Comparison of ENCODE assay signal across 27 mouse cellular contexts in the genomic region with DNA sequence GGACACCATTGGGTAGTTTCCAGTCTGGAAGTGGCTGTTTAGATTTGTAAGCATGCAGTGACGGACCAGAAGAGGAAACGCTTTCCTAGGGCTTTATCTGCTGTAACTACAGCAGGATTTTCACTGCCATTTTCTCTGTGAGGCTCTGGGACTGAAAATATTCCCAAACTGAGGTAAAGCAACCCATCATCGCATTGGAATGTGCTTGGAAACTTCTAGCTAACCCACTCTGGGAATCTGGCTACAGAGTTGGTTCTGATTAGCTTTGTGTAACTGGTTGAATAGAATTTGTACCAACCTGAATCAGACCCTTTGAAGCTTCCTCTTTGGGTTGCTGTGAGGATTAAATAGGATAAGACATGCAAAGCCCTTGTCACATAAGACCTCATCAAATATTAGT.
"Had no signal": no experiment of that assay in that cellular context is flagged by ENCODE, and none has a peak within 500 bp of the region (broad histone marks: within the 10 kb centered on the region; RNA-seq: fewer than 3 reads in every experiment).

No protein-coding gene starts in this region.

- H3K4me3 ChIP-seq: heart, embryonic 13.5 days; heart, embryonic 15.5 days; hindbrain, embryonic 10.5 days; hindbrain, embryonic 12.5 days; hindbrain, embryonic 13.5 days; intestine, embryonic 15.5 days; kidney, embryonic 15.5 days; layer of hippocampus, adult 2 months; left cerebral cortex, adult 2 months had no signal

- DNase-seq: heart, postnatal 10 days; heart, postnatal 14 days; heart, postnatal 36 days; heart, postnatal 4 days; kidney, adult 11 months; kidney, adult 18-20 months; kidney, adult 2 months; kidney, adult 8-10 months; kidney, adult 9 months; kidney, postnatal 10 days; kidney, postnatal 14 days; kidney, postnatal 25 days; kidney, postnatal 36 days; kidney, postnatal 4 days; layer of hippocampus, adult 9-11 months; layer of hippocampus, postnatal 36 days had no signal

- H3K27ac ChIP-seq: heart, embryonic 13.5 days; heart, embryonic 15.5 days; hindbrain, embryonic 12.5 days; hindbrain, postnatal 0 days; intestine, embryonic 15.5 days; kidney, embryonic 15.5 days; kidney, postnatal 0 days; layer of hippocampus, adult 2 months; left cerebral cortex, adult 2 months had no signal
